Mouse (Mus musculus): Measurements from ENCODE around the gene Ttc37. TPM values are rescaled to one million over a fixed set of nuclear protein-coding genes. Genes with fewer than 3 reads are reported as not detected.

Gene Ttc37
- total RNA-seq, 2 experiments from 2014 or later, result 18.3 to 21.1 TPM

Other genes starting within 250 kb of the Ttc37 start
- 10 to 100 TPM; 17.8 to 18.5 TPM for gene Rhobtb3, start 154.8 kb upstream of the Ttc37 start, total RNA-seq (2021)
- gene Spata9, start 131.6 kb upstream of the Ttc37 start, total RNA-seq (2021), result under 1 TPM in 1 of 2 experiments, not detected in 1; 0.47 TPM
- 10 to 100 TPM; 16.1 to 19.3 TPM for gene Rfesd, start 80.0 kb upstream of the Ttc37 start, total RNA-seq (2021)
- gene Gpr150, start 41.7 kb upstream of the Ttc37 start, total RNA-seq (2021), result 1 to 10 TPM; 2.6 to 2.9 TPM
- gene Arsk, start 74 bp upstream of the Ttc37 start, total RNA-seq (2021), result 1 to 10 TPM; 4.0 to 5.1 TPM
- not detected for gene Fam81b, start 206.3 kb downstream of the Ttc37 start, total RNA-seq (2021)